Mouse (Mus musculus) bone marrow, adult 2 months (tissue): Measurements from ENCODE around the gene Qtrt1. TPM values are rescaled to one million over a fixed set of nuclear protein-coding genes. Genes with fewer than 3 reads are reported as not detected.
"Not testable (repeated sequence)": the region's sequence is repeated elsewhere in the genome, so short reads cannot be mapped to it uniquely, and the experiment has no call there.

Source experiments
- H3K27ac ChIP-seq: fragments of 200-500 bp; 2 replicates; pipeline ENCODE4 v1.5.1; 2012; ENCODE audit warnings: low read depth, mild to moderate bottlenecking, control low read depth, inconsistent platforms, low read length; ENCODE audit not compliant: control insufficient read depth, poor library complexity, insufficient read depth
- H3K4me1 ChIP-seq: fragments of 200-500 bp; 2 replicates; pipeline ENCODE4 v1.6.1; 2011; ENCODE audit warnings: low read length; ENCODE audit not compliant: control insufficient read depth, insufficient read depth
- H3K4me3 ChIP-seq: fragments of 200-500 bp; replicated peaks from 2 replicates; pipeline ENCODE3; 2011; ENCODE audit warnings: mild to moderate bottlenecking, low read depth, low read length, control low read depth; ENCODE audit not compliant: control insufficient read depth
- CTCF ChIP-seq: fragments of 200-500 bp; IDR thresholded peaks from 2 replicates; pipeline ENCODE4 v1.5.1; 2011; ENCODE audit warnings: low read length, control low read depth; ENCODE audit not compliant: control insufficient read depth, insufficient read depth
- POLR2A ChIP-seq: fragments of 200-500 bp; IDR thresholded peaks from 2 replicates; pipeline ENCODE4 v1.6.1; 2011; ENCODE audit warnings: low read depth, mild to moderate bottlenecking, control low read depth, low read length, borderline replicate concordance; ENCODE audit not compliant: control insufficient read depth
- WGBS: fragments of 180-500 bp; shearing (Covaris S2); methylation state at CpG from one replicate; pipeline ENCODE4 v1.1.7; 2018; 5-methylcytosine and 5-hydroxymethylcytosine counted together
- polyA plus RNA-seq: library from polyadenylated mRNA; stranded (reverse); fragments of >200 nt; gene quantifications from 2 replicates; pipeline ENCODE4 v1.2.4, GENCODE M21; 2011; ENCODE audit warnings: low replicate concordance; ENCODE audit not compliant: missing spikeins, insufficient read depth, insufficient read length

Qtrt1 gene
- polyA plus RNA-seq, 1 experiment, result 56.3 TPM

GRCm38 (mm10) chr9:21456930-21457634 is 45.4 kb downstream of the Qtrt1 start:
- peaks cover 10% of the 10 kb centered on the region for H3K4me1 ChIP-seq
- WGBS, result 28% methylated on average over 10 of the region's 10 CpGs
- no peak overlapping the region for H3K4me3 ChIP-seq
- no peak for TF ChIP-seq CTCF
- no peak for TF ChIP-seq POLR2A
- no peak overlapping the region for H3K27ac ChIP-seq

- TF ChIP-seq CTCF (no peak), POLR2A (no peak)
- no peak overlapping the region for H3K27ac ChIP-seq
- H3K4me3 ChIP-seq, result no peak overlapping the region
- 91% methylated on average over 3 of the region's 3 CpGs for WGBS
- H3K4me1 ChIP-seq, result peaks cover 9% of the 10 kb centered on the region
Observed at GRCm38 (mm10) chr9:21458821-21459220, 47.2 kb downstream of the Qtrt1 start.

- H3K4me3 ChIP-seq, result no peak overlapping the region
- TF ChIP-seq POLR2A (no peak), CTCF (no peak)
- H3K27ac ChIP-seq, result no peak overlapping the region
- WGBS, result 90% methylated on average over 3 of the region's 3 CpGs
- H3K4me1 ChIP-seq, result peaks cover 9% of the 10 kb centered on the region
Observed at GRCm38 (mm10) chr9:21460400-21460940, 48.8 kb downstream of the Qtrt1 start.

GRCm38 (mm10) chr9:21463138-21463590 is 51.5 kb downstream of the Qtrt1 start:
- Histone ChIP-seq H3K4me3 (no peak overlapping the region), H3K27ac (peak overlapping the region; percentile 9; the same call in 1 of the 2 replicates), H3K4me1 (peaks cover 4% of the 10 kb centered on the region)
- 13% methylated on average over 5 of the region's 5 CpGs for WGBS
- no peak for TF ChIP-seq CTCF
- no peak for TF ChIP-seq POLR2A

GRCm38 (mm10) chr9:21463766-21464564 is 52.3 kb downstream of the Qtrt1 start:
- TF ChIP-seq POLR2A (no peak), CTCF (no peak)
- Histone ChIP-seq H3K27ac (no peak overlapping the region), H3K4me3 (no peak overlapping the region), H3K4me1 (peaks cover 4% of the 10 kb centered on the region)
- 47% methylated on average over 3 of the region's 3 CpGs for WGBS

GRCm38 (mm10) chr9:21464565-21464928 is 52.9 kb downstream of the Qtrt1 start:
- H3K4me1 ChIP-seq, H3K27ac ChIP-seq, H3K4me3 ChIP-seq: not testable (repeated sequence)
- 93% methylated on average over 7 of the region's 7 CpGs for WGBS

- 82% methylated on average over 20 of the region's 20 CpGs for WGBS
- Histone ChIP-seq H3K27ac (no peak overlapping the region), H3K4me3 (no peak overlapping the region), H3K4me1 (no peaks in the 10 kb centered on the region)
- TF ChIP-seq CTCF, result peak; percentile 62
- TF ChIP-seq POLR2A, result no peak
Observed at GRCm38 (mm10) chr9:21469032-21470024, 57.7 kb downstream of the Qtrt1 start.

Other genes starting within 250 kb of the Qtrt1 start
- gene Pde4a, start 246.1 kb upstream of the Qtrt1 start, polyA plus RNA-seq, result 6.5 and 7.9 TPM in 2 replicates
- 24.7 and 35.1 TPM in 2 replicates for gene Keap1, start 172.5 kb upstream of the Qtrt1 start, polyA plus RNA-seq
- gene S1pr5, start 163.4 kb upstream of the Qtrt1 start, polyA plus RNA-seq, result 0.65 and 1.00 TPM in 2 replicates
- gene Atg4d, start 146.5 kb upstream of the Qtrt1 start, polyA plus RNA-seq, result 42.9 and 74.7 TPM in 2 replicates
- 50.1 and 105 TPM in 2 replicates for gene Kri1, start 123.9 kb upstream of the Qtrt1 start, polyA plus RNA-seq
- gene Cdkn2d, start 120.4 kb upstream of the Qtrt1 start, polyA plus RNA-seq, result 84.1 and 99.0 TPM in 2 replicates
- gene Ap1m2, start 99.5 kb upstream of the Qtrt1 start, polyA plus RNA-seq, result 1.8 TPM in 1 of 2 replicates, not detected in the other
- gene Slc44a2, start 91.1 kb upstream of the Qtrt1 start, polyA plus RNA-seq, result 57.3 and 106 TPM in 2 replicates
- gene Ilf3, start 44.0 kb upstream of the Qtrt1 start, polyA plus RNA-seq, result 24.2 and 40.1 TPM in 2 replicates
- 86.9 and 130 TPM in 2 replicates for gene Dnm2, start 13.1 kb downstream of the Qtrt1 start, polyA plus RNA-seq
- gene Tmed1, start 98.4 kb downstream of the Qtrt1 start, polyA plus RNA-seq, result 6.7 and 7.6 TPM in 2 replicates
- gene AB124611, start 114.3 kb downstream of the Qtrt1 start, polyA plus RNA-seq, result 53.1 and 110 TPM in 2 replicates
- gene Carm1, start 135.1 kb downstream of the Qtrt1 start, polyA plus RNA-seq, result 29.7 and 37.6 TPM in 2 replicates
- 10.4 and 11.6 TPM in 2 replicates for gene Timm29, start 180.9 kb downstream of the Qtrt1 start, polyA plus RNA-seq
- gene Yipf2, start 181.0 kb downstream of the Qtrt1 start, polyA plus RNA-seq, result 4.8 and 5.0 TPM in 2 replicates
- gene Smarca4, start 204.3 kb downstream of the Qtrt1 start, polyA plus RNA-seq, result 45.4 and 66.3 TPM in 2 replicates